Mouse (Mus musculus) CD4-positive, CD25-positive, alpha-beta regulatory T cell (primary cell): ENCODE measurements around the gene Fcnb. TPM values are rescaled to one million over a fixed set of nuclear protein-coding genes. Genes with fewer than 3 reads are reported as not detected.

Experiments used
- polyA plus RNA-seq: library from polyadenylated mRNA; unstranded; fragments of 100-300 nt; shearing (Covaris generic); gene quantifications from one replicate; pipeline ENCODE4 v1.2.1, GENCODE M21; 2017

Gene Fcnb
- not detected for polyA plus RNA-seq

GRCm38 (mm10) chr2:28084768-28085167 is at the start of gene Fcnb:
TSS of gene Fcnb (minus strand) at chr2:28084885.

Other genes with a start within 250 kb of the Fcnb start
- gene Col5a1, start 198.5 kb downstream of the Fcnb start, polyA plus RNA-seq = 0.06 TPM
- gene Olfm1, start 108.1 kb upstream of the Fcnb start, polyA plus RNA-seq = not detected